33 mouse cellular contexts compared by ENCODE assay signal in genomic region chr8:85074617-85075016, GRCm38 (mm10). TPM values are rescaled to one million over a fixed set of nuclear protein-coding genes. Genes with fewer than 3 reads are reported as not detected.
DNase-seq lines count a peak whose midpoint lies in the region; ATAC-seq lines count a peak whose summit lies in the region.
"Had no signal": no experiment of that assay in that cellular context is flagged by ENCODE, and none has a peak within 500 bp of the region (broad histone marks: within the 10 kb centered on the region; RNA-seq: fewer than 3 reads in every experiment).

No protein-coding gene starts in this region.

- H3K27ac ChIP-seq in forebrain, embryonic 11.5 days (ENCODE audit: low read depth, low read length), result no peak overlapping the region
- no peak overlapping the region for H3K27ac ChIP-seq in forebrain, embryonic 13.5 days
- H3K27ac ChIP-seq in liver, embryonic 12.5 days, result peak overlapping the region; percentile 81
- H3K27ac ChIP-seq in liver, embryonic 15.5 days (replicated peaks), result peak overlapping the region; percentile 73; the same call in 1 of the 2 replicates
- H3K27ac ChIP-seq in intestine, embryonic 16.5 days (ENCODE audit: low read length), result no peak overlapping the region
- H3K27ac ChIP-seq: embryonic facial prominence, embryonic 10.5 days; embryonic facial prominence, embryonic 13.5 days; gastrocnemius, adult 2 months; heart, embryonic 15.5 days; hindbrain, embryonic 14.5 days; hindbrain, postnatal 0 days had no signal

- no peak overlapping the region for H3K4me2 ChIP-seq in forebrain, embryonic 11.5 days (ENCODE audit: low read depth, low read length, severe bottlenecking)
- H3K4me2 ChIP-seq in forebrain, embryonic 13.5 days, result no peak overlapping the region
- peak overlapping the region; percentile 55; the same call in 1 of the 2 replicates for H3K4me2 ChIP-seq in liver, embryonic 12.5 days
- H3K4me2 ChIP-seq in liver, embryonic 15.5 days, result no peak overlapping the region
- no peak overlapping the region for H3K4me2 ChIP-seq in intestine, embryonic 16.5 days (ENCODE audit: low read depth, low read length)
- H3K4me2 ChIP-seq: embryonic facial prominence, embryonic 13.5 days; heart, embryonic 11.5 days; heart, embryonic 15.5 days; hindbrain, embryonic 14.5 days had no signal

- peaks cover 7% of the 10 kb centered on the region; the same call in 1 of the 2 replicates for H3K4me1 ChIP-seq in forebrain, embryonic 11.5 days (replicated peaks; ENCODE audit: control insufficient read depth, insufficient read depth, low read length)
- H3K4me1 ChIP-seq in forebrain, embryonic 13.5 days, result peaks cover 23% of the 10 kb centered on the region
- peaks cover 80% of the 10 kb centered on the region for H3K4me1 ChIP-seq in liver, embryonic 12.5 days
- peaks cover 85% of the 10 kb centered on the region for H3K4me1 ChIP-seq in liver, embryonic 15.5 days (replicated peaks)
- peaks cover 16% of the 10 kb centered on the region for H3K4me1 ChIP-seq in intestine, embryonic 16.5 days (ENCODE audit: control insufficient read depth, insufficient read depth, low read length)

- no peak for ATAC-seq in forebrain, embryonic 11.5 days (replicated peaks; ENCODE audit: low FRiP score)
- no peak for ATAC-seq in forebrain, embryonic 13.5 days
- ATAC-seq in liver, embryonic 12.5 days, result no peak
- ATAC-seq in liver, embryonic 15.5 days (ENCODE audit: insufficient read depth), result no peak
- ATAC-seq in intestine, embryonic 16.5 days, result no peak
- ATAC-seq: forebrain, embryonic 14.5 days; forebrain, postnatal 0 days; hindbrain, postnatal 0 days; Patski had no signal

- no peaks in the 10 kb centered on the region for H3K9me3 ChIP-seq in forebrain, embryonic 11.5 days (ENCODE audit: control insufficient read depth, low read length)
- H3K9me3 ChIP-seq in forebrain, embryonic 13.5 days (replicated peaks), result no peaks in the 10 kb centered on the region
- H3K9me3 ChIP-seq in liver, embryonic 12.5 days (replicated peaks), result no peaks in the 10 kb centered on the region
- no peaks in the 10 kb centered on the region for H3K9me3 ChIP-seq in liver, embryonic 15.5 days (replicated peaks)
- H3K9me3 ChIP-seq in intestine, embryonic 16.5 days (ENCODE audit: control insufficient read depth, low read length), result no peaks in the 10 kb centered on the region
- H3K9me3 ChIP-seq: embryonic facial prominence, embryonic 10.5 days; embryonic facial prominence, embryonic 13.5 days; G1E; heart, embryonic 15.5 days had no signal

- peak; percentile 51 for DNase-seq in forebrain, embryonic 11.5 days (ENCODE audit: low spot score)
- no peak for DNase-seq in liver
- no peak for DNase-seq in layer of hippocampus, adult 9-11 months
- DNase-seq: adrenal gland, postnatal 10 days; adrenal gland, postnatal 36 days; B cell, adult 2 months; cerebellum, adult 2 months; cerebellum, postnatal 10 days; cerebellum, postnatal 36 days; embryo, embryonic 11 days; forebrain, postnatal 0 days; gastrocnemius, adult 2 months; gastrocnemius, postnatal 14 days; heart, postnatal 10 days; heart, postnatal 36 days had no signal

- H3K9ac ChIP-seq in forebrain, embryonic 11.5 days (ENCODE audit: low read length), result no peak overlapping the region
- H3K9ac ChIP-seq in forebrain, embryonic 13.5 days, result no peak overlapping the region
- H3K9ac ChIP-seq in liver, embryonic 12.5 days, result no peak overlapping the region
- no peak overlapping the region for H3K9ac ChIP-seq in liver, embryonic 15.5 days
- H3K9ac ChIP-seq in intestine, embryonic 16.5 days (ENCODE audit: low read depth, low read length), result no peak overlapping the region
- H3K9ac ChIP-seq: embryonic facial prominence, embryonic 13.5 days; forebrain, postnatal 0 days; heart, embryonic 15.5 days; hindbrain, embryonic 14.5 days had no signal

- 94% methylated on average over 10 of the region's 10 CpGs for WGBS in forebrain, embryonic 11.5 days
- WGBS in forebrain, embryonic 13.5 days, result 97% methylated on average over 10 of the region's 10 CpGs
- 86% methylated on average over 10 of the region's 10 CpGs for WGBS in liver, embryonic 12.5 days (ENCODE audit: insufficient replicate concordance)
- WGBS in liver, embryonic 15.5 days (ENCODE audit: insufficient replicate concordance), result 79% methylated on average over 10 of the region's 10 CpGs
- WGBS in intestine, embryonic 16.5 days, result 85% methylated on average over 10 of the region's 10 CpGs

- peaks cover 2% of the 10 kb centered on the region; the same call in 1 of the 2 replicates for H3K36me3 ChIP-seq in forebrain, embryonic 11.5 days (ENCODE audit: control insufficient read depth, insufficient read depth, low read length)
- H3K36me3 ChIP-seq in forebrain, embryonic 13.5 days (ENCODE audit: poor library complexity, severe bottlenecking), result peaks cover 54% of the 10 kb centered on the region
- H3K36me3 ChIP-seq in liver, embryonic 12.5 days, result peaks cover 63% of the 10 kb centered on the region
- H3K36me3 ChIP-seq in liver, embryonic 15.5 days (replicated peaks), result peaks cover 55% of the 10 kb centered on the region
- 0 out of 2 replicates have a peak, but pooled peaks cover 2% of the 10 kb centered on the region for H3K36me3 ChIP-seq in intestine, embryonic 16.5 days (ENCODE audit: control insufficient read depth, insufficient read depth, low read length)

- no peak overlapping the region for H3K4me3 ChIP-seq in forebrain, embryonic 11.5 days (ENCODE audit: low read depth, low read length)
- H3K4me3 ChIP-seq in forebrain, embryonic 13.5 days, result no peak overlapping the region
- H3K4me3 ChIP-seq in liver, embryonic 12.5 days, result no peak overlapping the region
- no peak overlapping the region for H3K4me3 ChIP-seq in liver, embryonic 15.5 days (replicated peaks)
- H3K4me3 ChIP-seq in intestine, embryonic 16.5 days (ENCODE audit: low read length), result no peak overlapping the region
- H3K4me3 ChIP-seq: embryonic facial prominence, embryonic 10.5 days; embryonic facial prominence, embryonic 13.5 days; gastrocnemius, adult 2 months; heart, embryonic 15.5 days had no signal

- no peaks in the 10 kb centered on the region for H3K27me3 ChIP-seq in forebrain, embryonic 11.5 days (ENCODE audit: control insufficient read depth, insufficient read depth, low read length)
- H3K27me3 ChIP-seq in forebrain, embryonic 13.5 days, result no peaks in the 10 kb centered on the region
- H3K27me3 ChIP-seq in liver, embryonic 12.5 days (replicated peaks), result no peaks in the 10 kb centered on the region
- no peaks in the 10 kb centered on the region for H3K27me3 ChIP-seq in liver, embryonic 15.5 days
- H3K27me3 ChIP-seq in intestine, embryonic 16.5 days (replicated peaks; ENCODE audit: control insufficient read depth, insufficient read depth, low read length), result no peaks in the 10 kb centered on the region
- H3K27me3 ChIP-seq: CH12.LX; embryonic facial prominence, embryonic 13.5 days; heart, embryonic 15.5 days; Patski had no signal

RNA-seq across cellular contexts. Expression of gene Dhps, which starts 3.1 kb away (rescaled TPM):
- polyA plus RNA-seq in forebrain, embryonic 11.5 days (2014; fragmentation: Nextera tagmentation; extraction: Ambion mirVana), result 63.5 and 68.5 TPM in 2 replicates
- polyA plus RNA-seq in forebrain, embryonic 13.5 days (2015; fragmentation: Nextera tagmentation; extraction: Ambion mirVana), result 79.5 TPM in 2 replicates
- 51.6 and 52.3 TPM in 2 replicates for polyA plus RNA-seq in liver, embryonic 12.5 days (2016; fragmentation: Nextera tagmentation; extraction: Ambion mirVana)
- 28.4 and 28.7 TPM in 2 replicates for polyA plus RNA-seq in liver, embryonic 15.5 days (2015; fragmentation: Nextera tagmentation; extraction: Ambion mirVana)
- 56.0 and 57.4 TPM in 2 replicates for polyA plus RNA-seq in intestine, embryonic 16.5 days (2015; fragmentation: Nextera tagmentation; extraction: Ambion mirVana)

RNA-seq across cellular contexts. Expression of gene Wdr83os, which starts 5.9 kb away (rescaled TPM):
- polyA plus RNA-seq in forebrain, embryonic 11.5 days (2014; fragmentation: Nextera tagmentation; extraction: Ambion mirVana), result 123 and 125 TPM in 2 replicates
- 136 and 137 TPM in 2 replicates for polyA plus RNA-seq in forebrain, embryonic 13.5 days (2015; fragmentation: Nextera tagmentation; extraction: Ambion mirVana)
- polyA plus RNA-seq in liver, embryonic 12.5 days (2016; fragmentation: Nextera tagmentation; extraction: Ambion mirVana), result 80.1 and 87.7 TPM in 2 replicates
- 55.6 and 58.5 TPM in 2 replicates for polyA plus RNA-seq in liver, embryonic 15.5 days (2015; fragmentation: Nextera tagmentation; extraction: Ambion mirVana)
- 138 and 146 TPM in 2 replicates for polyA plus RNA-seq in intestine, embryonic 16.5 days (2015; fragmentation: Nextera tagmentation; extraction: Ambion mirVana)

RNA-seq across cellular contexts. Expression of gene Wdr83, which starts 6.5 kb away (rescaled TPM):
- 47.3 and 57.4 TPM in 2 replicates for polyA plus RNA-seq in forebrain, embryonic 11.5 days (2014; fragmentation: Nextera tagmentation; extraction: Ambion mirVana)
- 52.9 and 57.8 TPM in 2 replicates for polyA plus RNA-seq in forebrain, embryonic 13.5 days (2015; fragmentation: Nextera tagmentation; extraction: Ambion mirVana)
- 30.8 and 33.1 TPM in 2 replicates for polyA plus RNA-seq in liver, embryonic 12.5 days (2016; fragmentation: Nextera tagmentation; extraction: Ambion mirVana)
- 21.6 and 26.5 TPM in 2 replicates for polyA plus RNA-seq in liver, embryonic 15.5 days (2015; fragmentation: Nextera tagmentation; extraction: Ambion mirVana)
- polyA plus RNA-seq in intestine, embryonic 16.5 days (2015; fragmentation: Nextera tagmentation; extraction: Ambion mirVana), result 39.7 and 43.8 TPM in 2 replicates

RNA-seq across cellular contexts. Expression of gene Gm5741, which starts 6.8 kb away (rescaled TPM):
- not detected in 2 replicates for polyA plus RNA-seq in forebrain, embryonic 11.5 days (2014; fragmentation: Nextera tagmentation; extraction: Ambion mirVana)
- polyA plus RNA-seq in forebrain, embryonic 13.5 days (2015; fragmentation: Nextera tagmentation; extraction: Ambion mirVana), result 0.88 and 0.93 TPM in 2 replicates
- 0.80 TPM in 1 of 2 replicates, not detected in the other for polyA plus RNA-seq in liver, embryonic 12.5 days (2016; fragmentation: Nextera tagmentation; extraction: Ambion mirVana)
- 0.45 TPM in 1 of 2 replicates, not detected in the other for polyA plus RNA-seq in liver, embryonic 15.5 days (2015; fragmentation: Nextera tagmentation; extraction: Ambion mirVana)
- polyA plus RNA-seq in intestine, embryonic 16.5 days (2015; fragmentation: Nextera tagmentation; extraction: Ambion mirVana), result not detected in 2 replicates
- polyA plus RNA-seq: cerebellum, adult 2 months; cortical plate, adult 2 months; embryonic facial prominence, embryonic 10.5 days; erythroblast, embryonic 14.5 days; forebrain, embryonic 14.5 days; frontal cortex, adult 2 months; heart, embryonic 11.5 days; heart, embryonic 15.5 days; hindbrain, embryonic 11.5 days; hindbrain, embryonic 14.5 days had no signal

RNA-seq across cellular contexts. Expression of gene Man2b1, which starts 8.5 kb away (rescaled TPM):
- polyA plus RNA-seq in forebrain, embryonic 11.5 days (2014; fragmentation: Nextera tagmentation; extraction: Ambion mirVana), result 20.9 and 21.0 TPM in 2 replicates
- polyA plus RNA-seq in forebrain, embryonic 13.5 days (2015; fragmentation: Nextera tagmentation; extraction: Ambion mirVana), result 14.6 and 14.7 TPM in 2 replicates
- polyA plus RNA-seq in liver, embryonic 12.5 days (2016; fragmentation: Nextera tagmentation; extraction: Ambion mirVana), result 23.5 and 26.7 TPM in 2 replicates
- 29.9 and 33.2 TPM in 2 replicates for polyA plus RNA-seq in liver, embryonic 15.5 days (2015; fragmentation: Nextera tagmentation; extraction: Ambion mirVana)
- polyA plus RNA-seq in intestine, embryonic 16.5 days (2015; fragmentation: Nextera tagmentation; extraction: Ambion mirVana), result 72.4 and 85.5 TPM in 2 replicates

Comparison
In these comparisons a context has a peak if more than half of its experiments do, and no peak if none do; other contexts are left out.
1. H3K27ac ChIP-seq: peak in liver, embryonic 12.5 days (single experiment) and liver, embryonic 15.5 days (single experiment); none in forebrain, embryonic 11.5 days (single experiment), forebrain, embryonic 13.5 days (single experiment) and intestine, embryonic 16.5 days (single experiment).